Mouse (Mus musculus): Measurements from ENCODE around the gene Glyctk. TPM values are rescaled to one million over a fixed set of nuclear protein-coding genes. Genes with fewer than 3 reads are reported as not detected.

Gene Glyctk
- polyA plus RNA-seq (2017; shearing (Covaris generic)) = 1 to 10 TPM; 2.3 to 5.1 TPM

DNA sequence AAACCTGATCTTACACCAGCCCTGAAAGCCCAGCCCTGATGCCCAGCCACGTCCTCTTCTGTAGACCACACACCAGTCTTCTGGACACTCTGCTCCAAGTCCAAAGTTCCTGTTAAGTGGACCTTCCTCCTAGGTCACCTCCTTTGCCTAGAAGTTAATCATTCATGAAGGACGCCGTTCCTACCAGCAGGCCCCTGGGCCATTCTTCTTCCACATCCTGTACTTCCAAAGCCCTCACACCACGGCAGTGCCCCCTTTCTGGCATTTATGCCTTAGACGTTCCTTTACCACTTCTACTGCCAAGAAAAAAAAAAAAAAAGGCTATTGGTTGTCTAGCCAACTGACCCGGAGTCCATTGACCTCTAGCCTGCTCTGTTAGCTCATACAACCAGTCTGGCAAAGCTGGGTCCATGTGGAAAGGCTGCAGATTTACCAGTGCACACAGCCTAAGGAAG lies at the start of gene Glyctk:
Glyctk (minus strand) TSS at position 102 of the 455 bp plus-strand sequence.
- no peak for ATAC-seq

DNA sequence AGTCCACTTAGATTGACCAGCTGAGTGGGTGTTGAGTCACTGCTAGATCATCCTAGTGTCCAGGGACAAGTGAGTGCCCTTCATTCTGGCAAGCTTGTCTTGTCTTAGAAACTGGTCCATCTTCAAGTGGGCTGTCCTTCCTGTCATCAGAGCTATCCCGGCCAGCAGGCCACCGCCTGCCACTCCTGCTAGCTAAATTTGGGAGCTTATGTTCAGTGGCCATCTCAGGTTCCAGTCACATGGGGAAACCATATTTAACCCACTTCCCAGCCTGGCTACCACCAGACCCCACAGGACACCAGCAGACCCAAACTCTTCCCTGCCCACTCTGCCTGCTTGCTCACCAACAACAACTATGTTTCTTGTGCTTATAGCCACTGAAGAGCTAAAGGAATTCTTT lies 48.6 kb upstream of the Glyctk start:
- ATAC-seq = no peak

DNA sequence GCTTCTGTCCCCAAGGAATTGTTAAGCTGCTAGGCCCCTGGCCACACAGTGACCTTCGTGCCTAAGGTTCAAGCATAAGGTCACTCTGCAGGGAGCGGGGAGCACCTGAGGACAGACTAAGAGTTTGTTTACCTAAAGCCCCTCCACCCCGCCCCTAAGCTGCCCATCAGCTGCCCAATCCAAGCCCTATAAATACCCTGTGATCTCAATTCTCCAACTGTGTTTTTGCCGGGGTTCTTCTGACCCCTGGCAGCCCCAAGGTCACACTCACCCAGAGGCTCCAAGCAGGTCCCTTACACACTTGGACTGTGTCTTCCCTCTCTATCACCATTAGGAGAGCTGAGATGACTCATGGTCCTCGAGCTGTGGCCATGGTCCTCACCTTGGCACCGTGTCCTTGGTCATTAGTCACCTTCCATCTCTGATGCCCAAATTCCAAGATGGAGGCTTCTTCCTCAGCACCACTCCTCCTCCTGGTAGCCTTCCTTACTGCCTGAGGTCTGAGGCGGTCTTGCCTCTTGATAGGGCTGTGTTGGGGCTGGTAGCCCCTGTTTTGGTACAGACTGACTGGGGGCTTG lies 47.9 kb upstream of the Glyctk start:
- ATAC-seq = no peak

DNA sequence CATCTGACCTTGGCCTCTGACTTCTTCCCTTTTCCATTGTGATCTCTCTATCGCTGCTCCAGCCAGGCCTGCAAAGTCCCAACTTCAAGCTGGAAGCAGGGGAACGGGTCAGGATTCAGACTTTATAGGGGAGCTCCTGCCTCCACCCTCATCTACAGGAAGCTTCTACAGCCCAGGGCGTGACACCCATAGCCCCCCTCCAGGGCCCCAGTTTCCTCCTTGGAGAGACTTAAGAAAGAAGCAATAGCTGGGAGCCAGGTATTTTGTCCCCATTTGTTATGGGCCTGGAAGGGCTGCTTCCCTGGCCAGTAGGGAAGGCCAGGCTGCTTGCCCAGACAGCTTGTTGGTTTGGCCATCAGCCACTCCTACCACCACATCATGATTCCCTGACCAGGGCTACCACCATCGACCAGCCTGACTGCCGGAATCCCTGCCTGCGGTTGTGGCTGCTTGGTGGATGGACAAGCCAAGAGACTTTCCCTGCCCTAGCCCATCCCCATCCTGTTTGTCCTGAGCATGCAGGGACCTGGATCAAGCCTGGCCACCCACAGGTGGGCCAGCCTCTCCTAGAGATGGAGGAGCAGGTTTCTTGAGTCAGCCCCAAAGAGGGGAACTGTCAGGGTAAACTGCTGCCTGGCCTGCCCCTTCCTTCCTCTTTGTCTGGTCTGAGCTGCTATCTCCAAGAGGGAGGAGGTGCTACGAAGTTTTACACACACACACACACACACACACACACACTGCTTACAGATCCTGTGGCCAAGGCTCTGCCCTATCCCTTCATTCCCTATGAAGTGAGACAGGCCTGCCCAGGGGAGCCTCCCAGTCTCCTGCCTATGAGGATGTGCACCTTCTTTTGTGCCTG lies 46.3 kb upstream of the Glyctk start:
- no peak for ATAC-seq

DNA sequence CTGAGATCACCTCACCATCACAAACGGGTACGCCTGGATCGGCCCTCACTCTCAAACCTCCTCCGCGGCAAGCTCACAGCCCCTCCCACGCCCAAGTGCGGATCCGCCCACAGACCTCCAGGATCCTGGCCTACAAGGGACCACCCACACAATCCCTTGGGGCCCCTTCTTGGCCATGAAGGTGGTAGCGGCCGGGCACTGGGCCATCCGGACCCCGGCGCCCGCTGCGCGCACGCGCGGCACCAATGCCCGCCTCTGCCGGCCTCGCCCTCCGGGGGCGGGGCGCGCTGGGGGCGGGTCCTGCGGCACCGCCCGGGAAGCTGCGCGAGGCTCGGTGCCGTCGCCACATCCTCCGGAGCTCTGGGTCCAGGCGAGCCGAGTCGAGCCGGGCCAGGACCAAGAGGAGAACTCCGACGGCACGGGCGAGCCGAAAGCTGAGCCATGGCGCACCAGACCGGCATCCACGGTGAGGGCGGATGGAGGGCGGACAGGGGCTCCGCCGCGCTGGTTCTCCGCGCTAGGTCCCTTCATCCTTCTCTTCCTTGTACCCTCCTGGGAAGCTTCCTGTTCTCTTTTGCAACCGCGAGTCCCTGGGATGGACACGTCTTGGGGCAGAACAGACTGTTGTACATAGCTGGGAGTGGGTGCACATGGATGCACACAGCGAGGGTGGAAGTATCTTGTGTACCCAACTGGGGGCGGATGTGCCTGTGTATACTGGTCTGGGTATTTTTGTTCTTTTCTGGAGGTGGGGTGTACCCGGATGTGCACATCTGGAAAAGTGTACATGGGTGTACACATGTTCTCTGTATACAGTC lies 45.1 kb upstream of the Glyctk start, which contains the start of gene Twf2:
Twf2 (plus strand) TSS at position 290 of the 818 bp plus-strand sequence.
- peak; percentile 86 for ATAC-seq

DNA sequence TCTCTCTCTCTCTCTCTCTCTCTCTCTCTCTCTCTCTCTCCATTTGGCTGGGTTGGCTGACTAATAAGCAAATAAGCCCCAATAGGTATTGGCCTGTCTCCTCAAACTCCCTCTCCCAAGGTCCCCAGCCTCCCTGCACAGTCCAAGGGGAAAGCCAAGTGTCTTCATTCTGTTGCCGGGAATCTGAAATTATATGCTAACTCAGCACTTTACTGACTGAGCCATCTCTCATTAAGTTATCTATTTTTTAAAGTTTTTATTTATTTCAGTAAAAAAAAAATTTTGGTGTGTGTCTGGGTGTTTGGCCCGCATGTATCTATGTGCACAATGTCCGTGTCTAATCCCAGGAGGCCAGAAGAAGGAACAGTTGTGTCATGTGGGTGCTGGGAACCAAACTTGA lies 44.0 kb upstream of the Glyctk start:
- ATAC-seq = no peak

DNA sequence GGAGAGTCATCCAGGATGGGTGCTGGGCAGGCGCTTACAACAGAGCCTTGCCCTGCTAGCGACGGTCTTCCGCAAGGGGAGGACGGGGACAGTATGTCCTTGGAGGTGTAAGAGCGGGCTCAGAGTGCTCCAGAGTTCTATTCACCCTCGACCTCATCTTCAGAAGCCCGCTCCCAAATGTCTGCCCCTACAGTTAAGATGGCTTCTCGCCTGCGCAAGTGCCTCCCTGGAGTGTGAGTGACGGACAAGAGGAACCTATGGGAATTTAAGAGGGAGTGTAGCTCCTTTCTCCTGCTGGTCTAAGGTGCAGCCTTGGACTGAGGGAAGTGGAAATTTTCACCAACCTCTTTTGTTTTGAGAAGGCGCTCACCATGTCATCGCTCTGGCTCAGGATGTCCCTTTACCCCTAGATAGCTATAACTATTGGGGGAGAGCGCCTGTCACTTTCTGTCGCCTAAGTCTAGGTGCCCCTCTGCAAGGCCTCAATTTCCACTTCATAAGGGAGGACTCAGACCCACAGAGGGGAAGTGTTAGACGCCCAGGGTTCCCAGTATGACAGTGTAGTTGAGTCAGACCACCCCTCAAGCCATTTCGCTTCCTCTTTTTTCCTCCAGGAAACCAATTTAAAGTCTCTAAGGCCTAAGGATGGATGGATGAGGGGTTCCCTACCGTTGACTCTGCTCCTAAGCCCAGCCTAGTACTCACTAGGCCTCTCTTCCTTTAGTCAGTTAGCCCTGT lies 41.8 kb upstream of the Glyctk start, which contains the start of gene Ppm1m:
Ppm1m (minus strand) TSS at position 212 of the 738 bp plus-strand sequence.
- ATAC-seq = no peak

DNA sequence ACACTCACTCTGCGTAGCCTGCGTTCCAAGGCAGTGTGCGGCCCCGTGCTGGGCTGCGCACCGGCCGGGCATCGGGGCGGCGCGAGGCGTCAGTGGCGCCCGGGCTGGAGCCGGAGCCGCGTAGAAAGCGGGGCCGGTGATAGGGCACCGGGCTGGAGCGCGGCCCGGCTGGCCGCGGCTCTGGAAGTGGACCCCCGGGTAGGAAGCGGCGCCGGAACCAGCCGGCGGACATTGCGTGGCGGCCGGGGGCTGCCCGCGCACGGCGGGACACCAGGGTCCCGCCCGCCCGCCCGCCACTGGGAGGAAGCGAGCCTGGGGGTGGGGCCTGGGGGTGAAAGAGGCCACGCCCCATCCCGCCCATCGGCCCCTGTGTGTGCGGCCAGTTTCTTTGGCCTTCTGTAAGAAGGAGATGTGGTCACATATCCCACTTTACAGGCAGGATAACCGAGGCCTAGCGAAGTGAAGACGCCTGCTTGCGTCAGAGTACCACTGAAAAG lies 41.1 kb upstream of the Glyctk start:
- ATAC-seq = no peak

DNA sequence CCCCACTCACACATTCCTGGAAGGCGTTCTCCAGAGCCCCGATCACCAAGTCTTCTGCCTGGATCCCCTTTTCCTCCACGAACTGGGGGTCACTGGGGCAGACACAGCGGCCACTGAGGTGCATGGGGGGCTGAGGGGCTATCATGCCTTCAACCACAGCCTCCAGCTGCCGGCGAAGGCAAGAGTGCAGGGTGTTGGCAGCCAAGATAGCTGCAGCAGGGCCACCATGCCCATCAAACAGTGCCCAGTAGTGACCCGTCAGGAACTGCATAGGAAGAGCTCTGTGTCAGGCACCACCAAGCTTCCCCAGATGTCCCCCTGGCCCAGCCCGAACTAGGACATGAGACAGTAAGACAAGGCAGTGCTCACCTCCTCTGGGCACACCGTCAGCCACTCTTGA lies 39.8 kb upstream of the Glyctk start:
- ATAC-seq = no peak

DNA sequence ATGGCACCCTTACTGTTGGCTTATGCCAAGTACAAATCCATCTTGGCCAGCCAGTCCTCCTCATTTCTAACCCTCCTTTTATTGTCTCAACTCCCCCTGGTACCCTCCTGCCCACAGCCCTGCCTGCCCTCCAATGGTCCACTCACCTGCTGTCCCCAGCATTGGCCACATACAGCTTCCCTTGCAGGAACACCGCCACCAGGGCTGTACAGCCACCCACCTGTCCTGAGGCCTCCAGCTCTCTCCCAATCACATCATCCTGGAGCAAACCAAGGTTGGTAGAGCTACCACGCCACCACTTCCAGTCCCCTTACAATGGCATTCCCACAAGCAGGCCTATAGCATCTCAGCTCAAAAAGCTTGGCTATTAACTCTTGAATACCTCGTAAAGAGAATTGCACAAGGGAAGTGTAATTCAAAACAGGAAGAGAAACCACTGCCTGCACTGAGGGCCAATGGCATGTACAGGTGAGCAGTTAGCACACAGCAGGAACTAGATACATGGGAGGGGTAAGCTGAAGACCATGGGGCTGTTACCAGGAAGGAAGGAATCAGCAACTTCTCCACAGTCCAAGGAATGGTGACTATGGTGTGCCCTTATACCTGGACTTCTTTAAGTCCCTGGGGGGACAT lies 39.3 kb upstream of the Glyctk start:
- ATAC-seq = peak; percentile 40

DNA sequence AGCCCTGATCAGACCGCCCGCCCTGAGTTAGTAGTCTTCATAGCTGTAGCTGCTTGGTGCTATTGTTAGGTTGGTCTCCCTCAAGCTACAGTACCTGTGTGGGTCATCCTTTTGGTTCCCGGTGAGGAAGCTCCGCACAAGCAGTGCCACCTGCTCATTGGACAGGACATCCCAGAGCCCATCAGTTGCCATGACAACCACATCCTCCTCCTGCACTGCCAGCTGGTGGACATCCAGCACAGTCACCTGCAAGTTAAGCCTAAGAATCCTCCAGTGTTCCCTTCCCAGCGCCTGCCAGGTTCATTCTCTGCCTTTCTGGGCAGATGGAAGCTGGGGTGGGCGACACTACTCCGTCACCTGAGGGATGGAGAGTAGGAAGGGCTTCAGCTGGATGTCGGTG lies 37.8 kb upstream of the Glyctk start:
- ATAC-seq = no peak

DNA sequence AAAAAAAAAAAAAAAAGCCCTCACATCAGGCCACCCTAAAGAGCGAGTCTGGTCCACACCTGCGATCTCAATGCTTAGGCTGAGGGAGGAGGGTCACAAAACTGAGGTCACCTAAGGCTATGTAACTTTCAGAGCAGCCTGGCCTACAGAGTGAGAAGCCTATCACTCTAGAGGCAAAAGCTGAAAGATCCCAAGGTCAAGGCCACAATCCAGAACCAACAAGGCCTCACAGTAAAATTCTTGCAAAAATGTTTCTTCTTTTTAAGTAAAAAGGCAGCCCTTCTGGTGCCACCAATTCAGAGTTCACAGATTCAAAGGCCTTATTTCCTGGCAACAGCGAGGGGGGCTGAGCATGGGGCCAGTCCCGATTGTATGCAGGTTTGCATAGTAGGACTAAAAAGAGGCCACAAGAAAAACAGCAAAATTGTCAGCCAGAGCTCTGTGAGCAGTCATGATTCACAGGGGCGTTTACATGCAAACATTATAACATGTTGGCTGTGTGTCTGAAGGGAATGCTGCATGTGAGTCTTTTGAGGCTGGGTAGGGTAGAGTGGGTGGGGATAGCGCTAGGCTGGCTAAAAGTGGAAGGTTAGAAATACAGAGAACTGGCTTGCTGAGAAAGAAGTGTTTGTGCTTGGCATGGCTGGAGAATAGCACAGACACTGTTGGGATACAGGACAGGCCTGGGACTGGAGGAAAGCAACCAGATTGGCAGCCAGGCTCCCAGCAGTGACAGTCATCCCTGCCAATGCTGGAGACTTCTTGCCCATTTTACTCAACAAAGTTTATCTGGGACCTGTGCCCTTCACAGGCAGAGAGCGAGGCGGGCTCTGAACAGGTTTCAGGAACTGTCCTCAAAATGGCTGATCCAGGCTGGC lies 36.2 kb upstream of the Glyctk start:
- ATAC-seq = peak; percentile 38

DNA sequence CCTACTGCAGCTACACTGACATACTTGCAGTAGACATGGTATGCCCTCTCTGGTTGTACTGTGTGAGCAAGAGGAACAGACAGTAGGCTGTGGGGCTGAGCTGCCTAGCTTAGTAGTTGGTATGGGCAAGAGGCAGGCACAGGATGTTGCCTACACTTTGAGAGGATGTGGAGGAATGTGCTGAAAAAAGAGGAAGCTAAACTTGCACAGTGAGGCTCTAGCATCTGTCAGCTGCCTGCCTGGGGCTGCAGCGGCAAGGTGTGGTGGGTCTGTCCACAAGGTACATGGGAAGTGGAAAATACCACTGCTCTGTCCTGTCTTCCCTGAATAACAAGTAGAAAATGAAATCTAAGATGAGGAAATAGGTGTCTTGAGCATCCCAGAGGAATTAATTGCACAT lies 35.1 kb upstream of the Glyctk start:
- ATAC-seq = peak; percentile 67

DNA sequence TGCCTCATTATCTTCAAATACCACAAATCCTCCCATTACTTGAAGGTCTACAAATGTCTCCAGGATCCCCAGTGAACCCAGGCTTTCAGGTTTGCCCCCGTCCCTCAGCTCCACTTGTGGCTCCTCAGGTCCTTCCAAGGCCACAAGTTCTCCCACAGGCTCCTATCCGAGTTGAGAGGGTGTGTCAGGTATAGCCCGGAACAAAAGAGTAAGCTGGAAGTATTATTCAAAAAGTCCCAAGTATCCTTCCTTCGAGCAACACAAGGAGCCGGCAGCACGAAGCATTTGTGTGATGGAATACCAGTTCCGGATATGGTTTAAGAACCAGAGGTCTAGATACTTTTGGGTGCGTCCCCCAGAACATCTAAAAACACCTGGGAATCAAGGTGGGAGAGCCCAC lies 34.1 kb upstream of the Glyctk start:
- ATAC-seq = no peak

DNA sequence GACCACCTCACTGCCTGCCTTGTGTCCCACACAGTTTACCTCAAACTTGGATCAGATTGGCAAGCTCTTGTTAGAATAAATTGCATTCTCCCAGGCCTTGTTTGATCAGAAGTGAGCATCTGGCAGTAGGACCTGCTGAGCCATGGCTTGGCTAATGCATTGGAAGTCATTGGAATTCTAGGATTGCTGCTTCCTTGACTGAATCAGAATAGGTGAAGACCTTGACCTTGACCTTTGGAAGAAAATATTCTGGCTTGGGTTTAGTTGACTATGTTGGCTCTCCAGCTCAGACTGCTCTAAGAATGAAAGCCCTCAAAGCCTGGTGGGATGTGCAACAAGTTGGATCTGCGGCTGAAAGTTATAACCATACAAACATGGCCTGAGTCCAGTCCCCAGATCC lies 33.4 kb upstream of the Glyctk start:
- no peak for ATAC-seq

DNA sequence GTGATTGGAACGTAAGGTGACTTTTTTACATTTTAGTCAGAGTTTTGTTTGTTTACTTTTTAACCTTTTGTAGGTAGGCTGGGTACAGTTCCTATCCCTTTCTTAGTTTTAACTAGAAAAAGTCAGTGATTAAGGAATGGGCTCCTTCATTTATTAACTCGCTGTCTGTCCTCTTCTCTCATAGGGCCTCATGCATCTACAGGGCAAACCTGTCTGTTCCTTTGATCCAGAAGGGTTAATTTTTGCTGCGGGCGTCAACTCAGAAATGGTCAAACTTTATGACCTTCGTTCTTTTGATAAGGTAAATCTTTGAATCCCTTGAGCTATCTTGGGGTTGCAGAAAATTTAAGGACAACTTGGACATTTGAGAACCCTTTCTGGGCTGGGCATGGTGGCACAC lies 26.1 kb upstream of the Glyctk start:
- ATAC-seq = no peak

DNA sequence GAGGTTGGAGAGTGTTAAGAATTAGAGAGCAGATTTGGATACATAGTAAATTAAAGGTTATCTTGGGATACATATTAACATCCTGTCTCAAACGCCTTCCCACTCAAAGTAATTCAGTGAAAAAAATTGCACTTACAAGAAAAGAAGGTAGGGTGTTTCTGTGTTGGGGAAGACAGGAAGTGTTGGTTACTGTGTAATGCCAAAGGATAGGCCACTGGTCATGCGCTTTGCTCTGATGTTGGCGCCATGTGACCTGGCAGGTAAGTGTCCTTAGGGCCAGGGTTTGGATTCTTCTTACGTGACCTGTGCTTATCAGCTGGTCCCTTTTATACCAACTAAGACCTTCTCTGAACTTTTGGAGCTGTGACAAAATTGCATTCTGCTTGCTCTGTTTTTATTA lies 24.2 kb upstream of the Glyctk start:
- peak; percentile 62 for ATAC-seq

DNA sequence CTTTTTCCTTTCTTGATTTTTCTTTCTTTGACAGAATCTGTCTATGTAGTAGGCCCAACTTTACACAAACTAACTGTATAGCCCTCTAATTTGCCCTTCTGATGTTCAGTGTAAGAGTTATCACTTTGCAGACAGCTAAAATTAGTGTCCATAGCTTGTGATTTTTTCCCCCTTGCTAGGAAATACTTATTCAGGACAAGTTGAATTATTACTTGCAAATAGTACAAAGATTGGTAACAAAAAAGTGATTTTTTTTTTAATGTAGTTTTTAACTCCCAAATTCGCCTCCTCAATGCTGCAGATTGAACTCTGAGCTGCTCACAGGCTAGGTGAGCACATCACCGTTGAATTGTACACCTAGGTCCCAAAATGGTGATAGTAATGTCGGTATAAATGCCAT lies 22.0 kb upstream of the Glyctk start:
- no peak for ATAC-seq

DNA sequence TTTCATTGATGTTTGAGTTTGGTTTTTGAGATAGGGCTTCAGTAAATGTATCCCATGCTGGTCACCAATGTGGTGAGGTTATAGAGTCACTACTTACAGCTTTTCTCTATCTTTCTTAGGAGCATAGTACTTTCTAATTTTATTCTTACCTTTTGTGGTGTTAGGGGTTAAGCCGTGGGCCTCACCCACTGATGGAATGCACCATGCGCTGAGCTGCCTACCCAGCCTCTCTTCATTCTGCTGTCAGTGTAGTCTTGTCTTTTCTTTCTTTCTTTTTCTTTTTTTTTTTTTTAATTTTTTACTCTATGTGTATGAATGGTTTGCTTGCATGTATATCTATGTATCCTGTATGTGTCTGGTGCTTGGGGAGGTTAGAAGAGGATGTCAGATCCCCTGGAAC lies 21.5 kb upstream of the Glyctk start:
- no peak for ATAC-seq

DNA sequence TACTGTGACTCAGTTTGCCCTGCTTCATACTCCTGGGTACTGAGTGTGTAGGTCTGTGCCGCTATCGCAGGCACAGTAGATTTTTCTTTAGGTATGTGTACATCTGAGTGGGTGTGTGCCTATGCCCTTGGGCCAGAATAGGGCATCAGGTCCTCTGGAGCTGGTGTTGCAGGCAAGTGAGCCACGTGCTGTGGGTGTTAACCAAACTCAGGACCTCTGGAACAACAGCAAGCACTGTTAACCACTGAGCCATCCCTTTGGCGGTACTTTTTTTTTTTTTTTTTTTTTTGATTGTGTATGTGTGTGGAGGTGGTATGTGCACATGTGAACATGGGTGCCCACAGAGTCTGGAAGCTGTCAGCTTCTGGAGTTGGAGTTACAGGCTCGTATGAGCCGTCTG lies 19.9 kb upstream of the Glyctk start:
- no peak for ATAC-seq

DNA sequence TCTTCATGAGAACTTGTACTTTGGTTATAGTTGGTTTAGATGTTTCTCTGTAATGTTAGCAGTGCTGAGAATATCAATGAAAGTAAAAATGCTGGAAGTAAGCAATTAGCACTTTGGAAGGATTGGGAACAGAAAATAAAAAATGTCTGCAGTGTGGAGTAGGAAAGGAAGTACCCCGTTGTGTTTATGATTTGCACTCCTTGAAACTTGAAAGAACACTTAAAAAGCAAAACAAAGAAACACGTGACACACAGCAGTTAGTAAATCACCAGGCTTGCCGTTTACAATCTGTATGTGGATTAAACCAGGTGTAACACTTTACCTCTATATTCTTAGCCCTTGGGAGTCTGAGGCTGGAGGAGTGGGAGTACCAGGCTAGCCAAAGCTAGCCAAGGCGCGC lies 18.8 kb upstream of the Glyctk start:
- ATAC-seq = peak; percentile 23

Measured in CD4-positive, CD25-positive, alpha-beta regulatory T cell, adult 4 months (primary cell).